Mouse (Mus musculus): ENCODE results near the gene Ubb. TPM values are rescaled to one million over a fixed set of nuclear protein-coding genes. Genes with fewer than 3 reads are reported as not detected.

The Ubb gene
- polyA plus RNA-seq, 1 experiment from 2014 or later, result 2,445 TPM

- WGBS, result 30% methylated on average over 1 of the region's 1 CpGs
- Histone ChIP-seq H3K4me2 (peak overlapping the region; percentile 90), H3K36me3 (peaks cover 23% of the 10 kb centered on the region), H3K9me3 (replicated peaks) (no peaks in the 10 kb centered on the region), H3K4me3 (peak overlapping the region; percentile 57), H3K27ac (no peak overlapping the region), H3K9ac (peak overlapping the region; percentile 51), H3K4me1 (replicated peaks) (peaks cover 24% of the 10 kb centered on the region), H3K27me3 (no peaks in the 10 kb centered on the region)
- ATAC-seq (replicated peaks; ENCODE audit: insufficient number of reproducible peaks, insufficient read depth, low FRiP score, low read depth), result no peak
These were observed 2.2 kb downstream of the Ubb start for GRCm38 (mm10) chr11:62553186-62553585.

GRCm38 (mm10) chr11:62553633-62554032 is 2.7 kb downstream of the Ubb start:
- ATAC-seq (replicated peaks; ENCODE audit: insufficient number of reproducible peaks, insufficient read depth, low FRiP score, low read depth), result no peak
- peak overlapping the region; percentile 57 for H3K4me3 ChIP-seq
- no peaks in the 10 kb centered on the region for H3K9me3 ChIP-seq (replicated peaks)
- peaks cover 24% of the 10 kb centered on the region for H3K4me1 ChIP-seq (replicated peaks)
- peaks cover 23% of the 10 kb centered on the region for H3K36me3 ChIP-seq
- no peak overlapping the region for H3K27ac ChIP-seq
- no peaks in the 10 kb centered on the region for H3K27me3 ChIP-seq
- peak overlapping the region; percentile 90 for H3K4me2 ChIP-seq
- whole genome bisulfite sequencing, result 77% methylated on average over 5 of the region's 5 CpGs
- peak overlapping the region; percentile 51 for H3K9ac ChIP-seq

DNA sequence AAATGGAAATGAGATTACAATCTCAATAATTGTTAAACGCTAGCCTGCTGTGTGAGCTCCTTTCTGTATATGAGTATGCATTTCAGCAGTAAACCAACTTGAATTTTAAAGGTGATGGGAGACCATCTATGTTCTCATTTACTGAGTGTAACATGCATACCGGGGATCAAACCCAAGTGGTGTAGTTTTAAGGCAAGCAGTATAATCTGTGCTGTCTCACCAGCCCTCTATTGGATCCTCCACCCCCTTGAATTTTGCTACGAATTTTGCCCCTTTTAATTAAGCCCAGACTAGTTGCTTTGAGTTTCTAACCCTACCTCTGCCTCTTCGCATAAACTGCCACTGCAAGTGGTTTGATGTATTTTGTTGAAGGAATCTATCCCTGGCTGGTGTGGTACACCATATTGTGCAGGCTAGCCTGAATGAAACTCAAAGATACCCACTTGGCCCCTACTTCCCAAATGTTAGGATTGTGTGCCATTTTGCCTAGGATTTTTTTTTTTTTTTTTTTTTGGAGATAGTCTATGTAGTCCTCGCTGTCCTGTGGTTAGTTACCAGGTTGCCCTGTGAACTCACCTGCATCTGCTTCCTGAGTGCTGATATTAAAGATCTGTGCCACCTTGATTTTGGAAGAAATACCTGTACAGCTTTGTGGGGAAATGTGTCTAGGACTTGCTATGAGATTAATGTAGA is 3.3 kb downstream of the Ubb start:
- Histone ChIP-seq H3K27ac (no peak overlapping the region), H3K4me1 (replicated peaks) (peaks cover 29% of the 10 kb centered on the region), H3K9me3 (replicated peaks) (no peaks in the 10 kb centered on the region)

DNA sequence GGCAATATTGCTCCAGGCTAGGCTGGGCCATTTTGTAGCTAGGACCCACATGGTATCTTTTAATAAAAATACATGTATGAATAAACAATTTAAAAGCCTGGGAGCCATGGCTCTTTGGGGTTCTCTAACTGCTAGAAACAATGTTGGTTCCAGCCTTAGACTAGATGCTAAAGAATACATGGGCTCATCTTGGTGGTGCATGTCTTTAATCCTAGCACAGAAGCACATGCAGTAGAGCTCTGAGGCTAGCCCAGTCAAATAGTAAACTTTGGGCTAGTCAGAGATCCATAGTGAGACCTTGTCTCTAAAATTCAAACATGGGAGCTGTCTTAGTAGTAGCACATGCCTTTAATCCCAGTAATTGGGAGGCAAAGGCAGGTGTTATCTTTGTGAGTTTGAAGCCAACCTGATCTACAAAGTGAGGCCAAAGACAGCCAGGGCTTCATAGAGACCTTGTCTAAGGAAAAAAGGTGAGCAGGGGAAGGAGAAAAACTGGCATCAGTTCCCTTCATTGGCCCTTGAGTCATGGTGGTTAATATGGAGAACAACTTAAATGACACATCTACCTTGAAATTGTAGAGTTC is 4.1 kb downstream of the Ubb start:
- no peak for ATAC-seq (replicated peaks; ENCODE audit: insufficient number of reproducible peaks, insufficient read depth, low FRiP score, low read depth)
- H3K27ac ChIP-seq, result no peak overlapping the region
- H3K9me3 ChIP-seq (replicated peaks), result no peaks in the 10 kb centered on the region
- no peak overlapping the region for H3K9ac ChIP-seq
- no peaks in the 10 kb centered on the region for H3K27me3 ChIP-seq
- H3K4me2 ChIP-seq, result peak overlapping the region; percentile 90
- H3K36me3 ChIP-seq, result peaks cover 23% of the 10 kb centered on the region
- H3K4me3 ChIP-seq, result peak overlapping the region; percentile 57
- peaks cover 25% of the 10 kb centered on the region for H3K4me1 ChIP-seq (replicated peaks)

More for the DNA sequence above, 3.3 kb downstream of the Ubb start:
- WGBS, result 75% methylated on average over 5 of the region's 5 CpGs
- Histone ChIP-seq H3K27me3 (no peaks in the 10 kb centered on the region), H3K36me3 (peaks cover 23% of the 10 kb centered on the region), H3K4me3 (peak overlapping the region; percentile 57), H3K9ac (peak overlapping the region; percentile 51), H3K4me2 (peak overlapping the region; percentile 90)
- no peak for ATAC-seq (replicated peaks; ENCODE audit: insufficient number of reproducible peaks, insufficient read depth, low FRiP score, low read depth)

DNA sequence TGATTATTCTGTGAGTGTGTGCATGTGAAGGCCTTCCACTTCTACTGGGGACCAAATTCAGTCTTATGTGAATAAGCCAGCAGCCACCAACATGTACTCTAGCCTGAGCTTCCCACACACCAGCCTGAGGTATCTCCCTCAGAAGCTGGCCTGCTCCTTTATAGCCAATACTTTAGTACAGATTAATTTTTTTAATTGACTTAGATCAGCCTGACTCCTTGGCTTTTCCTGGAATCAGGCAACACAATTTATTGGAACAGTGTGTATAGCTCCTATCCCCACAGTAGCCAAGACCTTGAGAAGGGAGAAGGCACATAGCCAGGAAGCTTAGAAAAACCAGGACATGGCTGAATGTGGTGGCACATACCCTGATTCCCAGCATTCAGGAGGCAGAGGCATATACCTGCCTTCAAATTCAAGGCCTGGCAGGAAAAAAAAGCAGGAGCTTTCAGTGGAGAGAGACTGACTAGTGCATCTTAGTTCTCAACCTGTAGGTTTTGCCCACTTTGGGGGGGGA is 5.0 kb downstream of the Ubb start:
- Histone ChIP-seq H3K9ac (no peak overlapping the region), H3K36me3 (peaks cover 23% of the 10 kb centered on the region), H3K4me1 (replicated peaks) (peaks cover 25% of the 10 kb centered on the region), H3K4me2 (no peak overlapping the region), H3K4me3 (no peak overlapping the region), H3K9me3 (replicated peaks) (no peaks in the 10 kb centered on the region), H3K27me3 (no peaks in the 10 kb centered on the region), H3K27ac (no peak overlapping the region; the same call in 1 of the 2 replicates)
- no peak for ATAC-seq (replicated peaks; ENCODE audit: insufficient number of reproducible peaks, insufficient read depth, low FRiP score, low read depth)

- Histone ChIP-seq H3K9me3 (replicated peaks) (no peaks in the 10 kb centered on the region), H3K36me3 (peaks cover 23% of the 10 kb centered on the region), H3K27ac (no peak overlapping the region), H3K4me3 (no peak overlapping the region), H3K4me2 (no peak overlapping the region), H3K9ac (no peak overlapping the region), H3K27me3 (no peaks in the 10 kb centered on the region), H3K4me1 (replicated peaks) (peaks cover 25% of the 10 kb centered on the region)
- no peak for ATAC-seq (replicated peaks; ENCODE audit: insufficient number of reproducible peaks, insufficient read depth, low FRiP score, low read depth)
- 58% methylated on average over 5 of the region's 5 CpGs for WGBS
These were observed 6.2 kb downstream of the Ubb start for GRCm38 (mm10) chr11:62557205-62557604.

GRCm38 (mm10) chr11:62558152-62558551 is 7.2 kb downstream of the Ubb start:
- peaks cover 25% of the 10 kb centered on the region for H3K4me1 ChIP-seq (replicated peaks)
- 61% methylated on average over 2 of the region's 2 CpGs for WGBS

DNA sequence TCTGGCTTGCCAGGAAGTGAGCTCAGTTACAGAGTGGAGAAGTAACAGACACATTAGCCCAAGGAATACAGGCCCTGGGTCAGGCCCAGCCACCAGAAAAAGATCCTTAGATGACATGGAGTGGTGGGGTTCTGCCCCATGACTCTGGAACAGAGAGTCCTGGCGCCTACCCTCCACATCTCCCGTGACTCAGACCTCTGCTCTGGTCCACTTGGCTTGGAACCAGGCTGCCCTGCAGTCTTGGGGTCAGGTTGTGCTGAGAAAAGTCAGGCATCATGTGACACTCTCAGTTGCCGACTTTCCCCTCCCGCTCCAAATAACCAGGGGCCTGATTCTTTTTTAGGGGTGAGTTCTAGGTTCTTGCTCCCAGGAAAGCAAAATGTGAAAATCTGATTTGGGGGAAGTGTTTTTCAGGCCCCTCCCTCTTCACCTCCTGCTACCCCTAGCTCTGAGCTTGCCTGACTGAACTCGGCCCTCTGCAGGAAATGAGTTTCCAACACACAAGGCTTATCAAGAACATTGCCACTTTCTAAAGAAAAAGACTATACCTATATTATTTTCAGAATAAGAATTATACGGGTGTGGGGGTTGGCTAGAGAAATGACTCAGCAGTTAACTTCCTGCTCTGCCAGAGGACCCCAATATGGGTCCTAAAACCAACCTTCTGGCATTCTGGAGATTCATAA is 8.1 kb downstream of the Ubb start:
- 0 out of 2 replicates have a peak, but pooled peaks have one; percentile 39 for ATAC-seq (replicated peaks; ENCODE audit: insufficient number of reproducible peaks, insufficient read depth, low FRiP score, low read depth)
- Histone ChIP-seq H3K9ac (no peak overlapping the region), H3K27ac (no peak overlapping the region), H3K9me3 (replicated peaks) (no peaks in the 10 kb centered on the region), H3K4me3 (no peak overlapping the region), H3K27me3 (no peaks in the 10 kb centered on the region), H3K36me3 (peaks cover 11% of the 10 kb centered on the region), H3K4me1 (replicated peaks) (peaks cover 15% of the 10 kb centered on the region), H3K4me2 (no peak overlapping the region)
- 33% methylated on average over 6 of the region's 6 CpGs for WGBS

More at GRCm38 (mm10) chr11:62558152-62558551, 7.2 kb downstream of the Ubb start:
- no peak overlapping the region for H3K4me3 ChIP-seq
- ATAC-seq (replicated peaks; ENCODE audit: insufficient number of reproducible peaks, insufficient read depth, low FRiP score, low read depth), result no peak
- peaks cover 21% of the 10 kb centered on the region for H3K36me3 ChIP-seq
- H3K9me3 ChIP-seq (replicated peaks), result no peaks in the 10 kb centered on the region
- H3K27me3 ChIP-seq, result no peaks in the 10 kb centered on the region
- no peak overlapping the region for H3K4me2 ChIP-seq
- no peak overlapping the region for H3K27ac ChIP-seq
- H3K9ac ChIP-seq, result no peak overlapping the region

DNA sequence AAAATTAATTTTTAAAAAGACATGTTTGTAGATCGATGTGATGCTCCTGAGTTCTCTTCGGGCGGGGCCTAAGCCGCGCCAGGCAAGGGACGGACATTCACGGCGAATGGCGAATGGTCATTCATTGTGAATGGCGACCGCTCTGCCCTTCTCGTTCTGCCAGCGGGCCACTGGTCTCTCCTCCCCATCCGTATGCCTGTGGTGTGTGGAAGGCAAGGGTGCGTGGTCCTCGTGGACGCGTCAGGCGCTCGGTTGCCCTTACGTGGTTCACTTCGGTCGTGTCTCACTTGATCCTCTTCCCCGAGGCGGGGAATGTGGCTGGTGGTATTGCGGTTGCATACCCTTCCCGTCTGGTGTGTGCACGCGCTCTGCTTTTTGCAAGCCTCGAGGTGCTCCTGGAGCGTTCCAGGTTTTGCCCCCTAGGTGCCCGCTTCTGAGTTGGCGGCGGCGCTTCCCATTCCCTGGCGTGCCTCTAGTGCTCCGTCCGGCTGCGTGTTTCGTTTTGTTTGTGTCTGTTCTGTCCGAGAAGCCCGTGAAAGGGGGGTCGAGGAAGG is 9.6 kb downstream of the Ubb start:
- Histone ChIP-seq H3K4me1 (replicated peaks) (peaks cover 5% of the 10 kb centered on the region), H3K36me3 (peaks cover 4% of the 10 kb centered on the region; the same call in 1 of the 2 replicates), H3K9me3 (replicated peaks) (no peaks in the 10 kb centered on the region), H3K9ac (peak overlapping the region; percentile 21), H3K27ac (no peak overlapping the region), H3K4me2 (peak overlapping the region; percentile 75), H3K27me3 (no peaks in the 10 kb centered on the region), H3K4me3 (peak overlapping the region; percentile 47)
- ATAC-seq (replicated peaks; ENCODE audit: insufficient number of reproducible peaks, insufficient read depth, low FRiP score, low read depth), result no peak
- 29% methylated on average over 43 of the region's 43 CpGs for WGBS

DNA sequence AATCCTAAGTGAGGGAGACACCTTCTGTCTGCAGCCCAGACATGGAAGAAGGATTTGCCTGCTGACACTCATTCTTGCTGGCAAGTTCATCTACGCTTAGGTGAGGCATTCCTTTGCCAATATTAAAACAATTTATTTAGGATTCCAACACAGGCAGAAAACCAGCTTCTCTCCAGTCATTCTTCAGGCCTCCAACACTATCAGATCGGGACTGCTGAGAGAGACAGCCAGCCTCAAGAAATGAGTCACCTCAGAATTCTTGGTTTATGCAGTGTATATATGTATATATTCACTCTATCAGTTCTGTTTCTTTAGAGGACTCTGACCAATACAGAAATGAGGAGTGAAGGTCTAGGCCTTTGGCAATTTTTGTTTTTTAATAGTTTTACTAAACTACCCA is 12.6 kb downstream of the Ubb start:
- no peak overlapping the region for H3K4me3 ChIP-seq
- peaks cover 7% of the 10 kb centered on the region for H3K4me1 ChIP-seq (replicated peaks)
- H3K27ac ChIP-seq, result no peak overlapping the region
- no peak for ATAC-seq (replicated peaks; ENCODE audit: insufficient number of reproducible peaks, insufficient read depth, low FRiP score, low read depth)
- 79% methylated on average over 2 of the region's 2 CpGs for WGBS
- no peaks in the 10 kb centered on the region for H3K27me3 ChIP-seq
- no peaks in the 10 kb centered on the region for H3K9me3 ChIP-seq (replicated peaks)
- no peak overlapping the region for H3K4me2 ChIP-seq
- H3K9ac ChIP-seq, result no peak overlapping the region
- no peaks in the 10 kb centered on the region for H3K36me3 ChIP-seq

DNA sequence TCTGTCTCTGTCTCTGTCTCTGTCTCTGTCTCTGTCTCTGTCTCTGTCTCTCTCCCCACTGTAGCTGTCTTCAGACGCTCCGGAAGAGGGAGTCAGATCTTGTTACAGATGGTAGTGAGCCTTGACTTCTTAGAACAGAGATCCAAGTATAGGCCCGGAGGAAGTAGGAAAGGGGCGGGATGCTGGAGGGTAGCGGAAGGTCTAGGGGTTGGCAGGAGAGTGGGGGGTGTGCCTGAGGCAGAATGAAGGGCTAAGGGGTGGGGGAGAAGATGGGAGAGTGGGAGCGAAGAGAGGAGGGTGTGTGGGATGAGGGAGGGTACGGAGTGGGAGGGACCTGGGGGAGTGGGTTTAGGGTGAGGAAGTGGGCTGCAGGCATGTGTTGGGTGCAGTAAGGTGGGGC is 14.8 kb downstream of the Ubb start:
- no peaks in the 10 kb centered on the region for H3K27me3 ChIP-seq
- no peaks in the 10 kb centered on the region for H3K9me3 ChIP-seq (replicated peaks)
- WGBS, result 57% methylated on average over 7 of the region's 7 CpGs
- H3K9ac ChIP-seq, result no peak overlapping the region
- ATAC-seq (replicated peaks; ENCODE audit: insufficient number of reproducible peaks, insufficient read depth, low FRiP score, low read depth), result no peak
- no peak overlapping the region for H3K27ac ChIP-seq
- no peak overlapping the region for H3K4me3 ChIP-seq
- no peak overlapping the region for H3K4me2 ChIP-seq
- H3K36me3 ChIP-seq, result no peaks in the 10 kb centered on the region
- 0 out of 2 replicates have a peak, but pooled peaks cover 2% of the 10 kb centered on the region for H3K4me1 ChIP-seq (replicated peaks)
